Mouse (Mus musculus): ENCODE measurements around the gene Cept1. TPM values are rescaled to one million over a fixed set of nuclear protein-coding genes. Genes with fewer than 3 reads are reported as not detected.

The Cept1 gene
- polyA plus RNA-seq, 2 experiments = 42.9 to 68.5 TPM

- Histone ChIP-seq H3K27me3 (ENCODE audit: control insufficient read depth, insufficient read depth, low read length) (no peaks in the 10 kb centered on the region), H3K4me3 (replicated peaks; ENCODE audit: low read length) (no peak overlapping the region), H3K27ac (replicated peaks; ENCODE audit: low read depth, low read length) (no peak overlapping the region), H3K9ac (ENCODE audit: low read depth, low read length, severe bottlenecking) (no peak overlapping the region), H3K4me2 (replicated peaks; ENCODE audit: low read depth, low read length, severe bottlenecking) (no peak overlapping the region), H3K36me3 (ENCODE audit: control insufficient read depth, insufficient read depth, low read length) (no peaks in the 10 kb centered on the region), H3K4me1 (ENCODE audit: control insufficient read depth, insufficient read depth, low read length) (no peaks in the 10 kb centered on the region), H3K9me3 (ENCODE audit: control insufficient read depth, low read length) (no peaks in the 10 kb centered on the region)
- no peak for ATAC-seq (ENCODE audit: low FRiP score, low read depth)
- no peak for TF ChIP-seq POLR2A (IDR thresholded peaks at IDR 0.05; ENCODE audit: borderline replicate concordance, extremely low read depth, insufficient read depth, insufficient read length)
- no peak for DNase-seq (ENCODE audit: low spot score)
- WGBS = 94% methylated on average over 1 of the region's 1 CpGs
These were observed 82.9 kb downstream of the Cept1 start for GRCm38 (mm10) chr3:106464750-106465149.

DNA sequence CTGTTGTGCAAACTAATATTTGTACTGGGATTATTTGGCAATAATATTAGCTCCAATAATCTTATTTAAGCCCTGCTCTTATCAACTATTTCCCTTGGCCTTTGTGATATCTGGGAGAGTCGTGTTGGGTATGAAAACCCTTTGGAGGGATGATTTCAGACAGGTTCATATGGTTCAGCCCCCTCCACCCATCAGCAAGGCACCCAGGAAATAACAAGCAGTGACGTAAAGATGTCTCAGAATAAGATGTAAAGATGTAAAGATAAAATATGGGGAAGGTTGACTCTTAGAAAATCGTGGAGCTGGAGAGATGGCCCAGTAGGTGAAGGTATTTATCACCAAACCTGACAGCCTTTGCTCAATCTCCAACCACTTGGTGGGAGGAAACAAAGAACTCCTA lies 85.1 kb downstream of the Cept1 start:
- Histone ChIP-seq H3K36me3 (ENCODE audit: control insufficient read depth, insufficient read depth, low read length) (no peaks in the 10 kb centered on the region), H3K9me3 (ENCODE audit: control insufficient read depth, low read length) (no peaks in the 10 kb centered on the region), H3K9ac (ENCODE audit: low read depth, low read length, severe bottlenecking) (no peak overlapping the region), H3K27ac (replicated peaks; ENCODE audit: low read depth, low read length) (no peak overlapping the region), H3K4me3 (replicated peaks; ENCODE audit: low read length) (no peak overlapping the region), H3K4me2 (replicated peaks; ENCODE audit: low read depth, low read length, severe bottlenecking) (no peak overlapping the region), H3K27me3 (ENCODE audit: control insufficient read depth, insufficient read depth, low read length) (no peaks in the 10 kb centered on the region), H3K4me1 (ENCODE audit: control insufficient read depth, insufficient read depth, low read length) (no peaks in the 10 kb centered on the region)
- TF ChIP-seq POLR2A (IDR thresholded peaks at IDR 0.05; ENCODE audit: borderline replicate concordance, extremely low read depth, insufficient read depth, insufficient read length) = no peak
- ATAC-seq (ENCODE audit: low FRiP score, low read depth) (no peak), DNase-seq (ENCODE audit: low spot score) (no peak)
- 73% methylated on average over 3 of the region's 3 CpGs for WGBS

DNA sequence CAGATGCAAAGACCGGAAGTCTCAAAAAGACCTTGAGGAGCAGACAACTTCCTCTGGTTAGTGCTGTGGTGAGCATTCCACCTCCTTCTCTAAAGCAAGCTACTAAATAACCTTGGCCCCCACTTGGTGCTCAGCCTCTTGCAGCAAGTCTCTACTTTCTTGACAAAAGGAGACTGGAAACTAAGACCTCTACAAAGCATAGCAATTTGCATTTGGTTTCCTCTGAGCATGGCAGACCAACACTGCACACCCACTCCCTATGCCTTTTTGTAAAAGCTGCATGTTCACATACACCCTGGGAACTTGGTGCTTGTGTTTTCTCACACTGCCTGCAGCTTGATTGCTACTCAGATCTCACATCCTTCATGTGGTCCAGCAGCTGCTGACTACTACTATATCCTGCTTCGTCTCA lies 85.5 kb downstream of the Cept1 start:
- Histone ChIP-seq H3K36me3 (ENCODE audit: control insufficient read depth, insufficient read depth, low read length) (no peaks in the 10 kb centered on the region), H3K9me3 (ENCODE audit: control insufficient read depth, low read length) (no peaks in the 10 kb centered on the region), H3K27ac (replicated peaks; ENCODE audit: low read depth, low read length) (no peak overlapping the region), H3K27me3 (ENCODE audit: control insufficient read depth, insufficient read depth, low read length) (no peaks in the 10 kb centered on the region), H3K4me3 (replicated peaks; ENCODE audit: low read length) (no peak overlapping the region), H3K9ac (ENCODE audit: low read depth, low read length, severe bottlenecking) (no peak overlapping the region), H3K4me1 (ENCODE audit: control insufficient read depth, insufficient read depth, low read length) (no peaks in the 10 kb centered on the region), H3K4me2 (replicated peaks; ENCODE audit: low read depth, low read length, severe bottlenecking) (no peak overlapping the region)
- WGBS = 98% methylated on average over 2 of the region's 2 CpGs
- ATAC-seq (ENCODE audit: low FRiP score, low read depth) = no peak
- TF ChIP-seq POLR2A (IDR thresholded peaks at IDR 0.05; ENCODE audit: borderline replicate concordance, extremely low read depth, insufficient read depth, insufficient read length) = no peak
- DNase-seq (ENCODE audit: low spot score) = no peak

GRCm38 (mm10) chr3:106457298-106457869 lies 90.2 kb downstream of the Cept1 start:
- H3K9me3 ChIP-seq (ENCODE audit: control insufficient read depth, low read length) = no peaks in the 10 kb centered on the region
- 79% methylated on average over 2 of the region's 2 CpGs for WGBS
- H3K9ac ChIP-seq (ENCODE audit: low read depth, low read length, severe bottlenecking) = no peak overlapping the region
- H3K4me2 ChIP-seq (replicated peaks; ENCODE audit: low read depth, low read length, severe bottlenecking) = no peak overlapping the region
- H3K36me3 ChIP-seq (ENCODE audit: control insufficient read depth, insufficient read depth, low read length) = no peaks in the 10 kb centered on the region
- no peaks in the 10 kb centered on the region for H3K4me1 ChIP-seq (ENCODE audit: control insufficient read depth, insufficient read depth, low read length)
- no peaks in the 10 kb centered on the region for H3K27me3 ChIP-seq (ENCODE audit: control insufficient read depth, insufficient read depth, low read length)
- no peak overlapping the region for H3K4me3 ChIP-seq (replicated peaks; ENCODE audit: low read length)
- H3K27ac ChIP-seq (replicated peaks; ENCODE audit: low read depth, low read length) = no peak overlapping the region
- ATAC-seq (ENCODE audit: low FRiP score, low read depth) = no peak
- TF ChIP-seq POLR2A (IDR thresholded peaks at IDR 0.05; ENCODE audit: borderline replicate concordance, extremely low read depth, insufficient read depth, insufficient read length) = no peak
- DNase-seq (ENCODE audit: low spot score) = no peak

DNA sequence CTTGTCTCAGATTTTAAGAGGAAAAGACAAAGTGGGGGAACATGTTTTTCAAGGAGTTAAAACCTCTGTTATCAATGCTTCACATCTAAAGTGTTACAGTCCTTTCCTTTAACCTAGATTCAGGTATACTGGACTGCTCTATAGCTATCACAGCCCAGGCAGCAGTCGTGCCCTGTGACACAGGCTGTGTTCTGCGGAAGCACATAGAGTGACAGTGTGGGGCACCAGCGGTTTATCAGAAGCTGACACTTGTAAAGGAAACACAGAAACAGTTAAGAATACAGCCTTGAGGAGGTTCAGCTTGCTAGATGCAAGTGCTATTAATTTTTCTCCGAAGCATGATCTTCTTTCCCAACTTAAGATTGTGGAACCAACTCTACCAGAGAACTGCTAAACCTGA lies 95.0 kb downstream of the Cept1 start:
- ATAC-seq (ENCODE audit: low FRiP score, low read depth) = no peak
- no peak for TF ChIP-seq POLR2A (IDR thresholded peaks at IDR 0.05; ENCODE audit: borderline replicate concordance, extremely low read depth, insufficient read depth, insufficient read length)
- H3K36me3 ChIP-seq (ENCODE audit: control insufficient read depth, insufficient read depth, low read length) = no peaks in the 10 kb centered on the region
- no peaks in the 10 kb centered on the region for H3K4me1 ChIP-seq (ENCODE audit: control insufficient read depth, insufficient read depth, low read length)
- H3K4me2 ChIP-seq (replicated peaks; ENCODE audit: low read depth, low read length, severe bottlenecking) = no peak overlapping the region
- no peaks in the 10 kb centered on the region for H3K27me3 ChIP-seq (ENCODE audit: control insufficient read depth, insufficient read depth, low read length)
- H3K9ac ChIP-seq (ENCODE audit: low read depth, low read length, severe bottlenecking) = no peak overlapping the region
- 74% methylated on average over 4 of the region's 4 CpGs for WGBS
- DNase-seq (ENCODE audit: low spot score) = no peak
- H3K27ac ChIP-seq (replicated peaks; ENCODE audit: low read depth, low read length) = no peak overlapping the region
- H3K4me3 ChIP-seq (replicated peaks; ENCODE audit: low read length) = no peak overlapping the region
- no peaks in the 10 kb centered on the region for H3K9me3 ChIP-seq (ENCODE audit: control insufficient read depth, low read length)

Other genes with a start within 250 kb of the Cept1 start
- not detected in 2 replicates for gene Chil6, start 141.6 kb downstream of the Cept1 start, polyA plus RNA-seq (2012; rRNA removed)
- not detected in 2 replicates for gene Chil6, start 141.6 kb downstream of the Cept1 start, polyA plus RNA-seq (2014; fragmentation: Nextera tagmentation; extraction: Ambion mirVana)
- 3.0 and 3.5 TPM in 2 replicates for gene Dennd2d, start 65.4 kb downstream of the Cept1 start, polyA plus RNA-seq (2012; rRNA removed)
- gene Dennd2d, start 65.4 kb downstream of the Cept1 start, polyA plus RNA-seq (2014; fragmentation: Nextera tagmentation; extraction: Ambion mirVana) = 5.9 and 7.5 TPM in 2 replicates
- gene Dram2, start within 50 bp of the Cept1 start, polyA plus RNA-seq (2012; rRNA removed) = 41.8 and 43.9 TPM in 2 replicates
- gene Dram2, start within 50 bp of the Cept1 start, polyA plus RNA-seq (2014; fragmentation: Nextera tagmentation; extraction: Ambion mirVana) = 51.7 and 57.0 TPM in 2 replicates
- 9.5 and 12.3 TPM in 2 replicates for gene Lrif1, start 137.2 kb upstream of the Cept1 start, polyA plus RNA-seq (2012; rRNA removed)
- 15.3 and 15.6 TPM in 2 replicates for gene Lrif1, start 137.2 kb upstream of the Cept1 start, polyA plus RNA-seq (2014; fragmentation: Nextera tagmentation; extraction: Ambion mirVana)
- gene Cd53, start 242.3 kb upstream of the Cept1 start, polyA plus RNA-seq (2012; rRNA removed) = 7.2 and 7.4 TPM in 2 replicates
- 13.0 and 14.1 TPM in 2 replicates for gene Cd53, start 242.3 kb upstream of the Cept1 start, polyA plus RNA-seq (2014; fragmentation: Nextera tagmentation; extraction: Ambion mirVana)